Mouse (Mus musculus) liver (tissue): ENCODE results near the gene Pbx2.
A peak's percentile ranks its signal among the peaks of the same experiment; 100 is the strongest.
"Not testable (repeated sequence)": the region's sequence is repeated elsewhere in the genome, so short reads cannot be mapped to it uniquely, and the experiment has no call there.

ENCODE experiments used
- DNase-seq: peaks from one replicate; pipeline ENCODE4 v3.0.0-alpha.2; 2020; ENCODE audit warnings: mixed read lengths

Pbx2 gene

DNA sequence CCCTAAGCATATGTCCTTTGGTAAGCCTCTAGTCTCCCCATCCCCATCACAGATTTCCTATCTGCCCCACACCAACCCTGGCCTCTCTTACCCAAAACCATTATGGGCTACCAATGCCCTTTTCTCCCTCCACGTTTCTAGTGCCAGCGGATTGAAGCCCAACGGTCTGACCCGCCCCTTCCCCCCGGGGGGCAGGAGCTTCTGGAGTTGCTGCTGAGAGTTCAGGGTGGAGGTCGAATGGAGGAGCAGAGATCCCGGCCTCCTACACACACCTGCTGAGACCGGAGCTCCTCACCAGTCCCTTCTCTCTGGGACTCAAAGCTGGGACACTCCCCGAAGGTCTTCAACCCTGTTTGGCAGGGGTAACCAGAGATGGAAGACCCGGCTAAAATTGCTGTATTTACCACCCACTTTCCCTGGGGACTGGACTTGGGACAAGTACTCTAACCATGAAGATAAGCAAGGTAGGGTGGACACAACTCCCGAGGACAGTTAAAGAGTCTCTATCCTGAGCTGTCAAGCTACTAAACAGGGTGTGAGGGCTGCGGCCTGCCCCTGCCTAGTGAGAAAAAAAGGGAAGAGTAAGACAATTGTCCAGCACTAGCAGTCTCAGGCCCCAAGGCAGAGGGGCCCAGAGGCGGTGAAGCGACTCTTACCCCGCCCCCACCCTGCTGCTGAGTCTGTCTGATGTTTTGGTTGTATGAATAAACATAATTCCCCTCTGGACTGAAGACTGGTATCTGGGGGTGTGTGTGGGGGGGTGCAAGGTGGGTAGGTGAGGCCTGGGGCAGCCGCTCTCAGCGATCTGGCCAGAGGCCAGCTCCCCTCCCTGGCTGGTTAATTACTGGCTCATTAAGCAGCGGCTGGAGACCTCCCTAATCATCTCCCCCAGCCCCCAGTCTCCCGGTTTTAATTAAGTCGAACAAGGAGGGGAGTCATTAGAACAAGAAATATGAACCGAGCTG lies at the start of gene Pbx2:
Pbx2 (plus strand) TSS at position 238 of the 965 bp plus-strand sequence.
- peak; percentile 62 for DNase-seq

DNA sequence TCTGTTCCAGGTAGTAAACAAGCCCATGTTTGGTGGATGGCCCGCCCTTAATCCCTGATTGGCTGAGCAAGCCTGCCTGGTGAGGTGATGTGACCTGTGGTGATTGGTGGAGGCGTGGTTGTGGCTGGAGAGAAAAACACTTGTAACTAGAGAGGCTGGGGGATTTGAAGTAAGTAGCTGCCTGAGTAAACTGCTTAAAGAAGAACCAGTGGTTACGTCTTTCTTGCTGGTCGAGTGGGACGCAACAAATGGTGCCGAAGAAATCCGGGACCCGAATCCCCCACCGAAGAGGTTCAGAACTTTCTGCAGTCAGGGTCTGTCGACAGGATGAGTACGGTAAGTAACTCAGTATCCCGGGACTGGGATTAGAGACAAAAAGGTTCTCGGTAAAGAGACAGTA lies 47.5 kb upstream of the Pbx2 start:
- DNase-seq = not testable (repeated sequence)

DNA sequence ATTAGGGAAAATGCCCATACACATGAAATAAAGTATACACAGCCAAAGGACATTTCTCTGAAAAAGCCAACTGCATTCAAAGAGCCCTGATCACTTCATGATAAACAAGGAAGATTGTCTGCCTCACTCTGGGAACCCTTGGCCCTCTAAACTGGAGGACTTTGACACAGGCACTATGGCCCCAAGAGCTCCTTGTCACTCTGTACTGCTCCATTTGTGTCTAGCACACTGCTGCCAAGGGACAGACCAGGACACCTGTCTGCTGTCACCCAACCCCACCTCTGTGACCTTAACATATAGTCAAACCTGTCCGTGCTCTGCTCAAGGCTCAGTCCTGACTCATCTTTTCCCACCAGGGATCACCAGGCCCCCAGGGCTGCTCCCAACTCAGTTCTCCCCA lies 44.3 kb upstream of the Pbx2 start:
- no peak for DNase-seq

DNA sequence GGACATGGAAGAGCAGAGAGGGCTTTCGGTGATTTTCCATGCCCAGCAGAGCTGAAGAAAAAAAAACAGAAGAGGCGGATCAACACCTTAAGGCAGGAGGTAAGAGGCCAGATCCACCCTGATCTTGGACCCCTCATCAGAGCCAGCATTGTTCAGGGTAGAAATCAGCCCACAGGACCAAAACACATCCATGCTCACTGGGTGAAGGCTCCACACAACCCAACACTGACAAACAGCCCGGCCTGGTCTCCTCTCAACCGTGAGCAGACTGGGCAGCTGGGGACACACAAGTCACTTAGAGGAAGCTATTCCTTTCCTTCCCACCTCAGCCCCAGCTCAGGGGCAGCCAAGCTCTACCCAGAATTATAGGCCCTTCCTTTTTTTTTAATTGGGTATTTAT lies 43.5 kb upstream of the Pbx2 start:
- DNase-seq = no peak

DNA sequence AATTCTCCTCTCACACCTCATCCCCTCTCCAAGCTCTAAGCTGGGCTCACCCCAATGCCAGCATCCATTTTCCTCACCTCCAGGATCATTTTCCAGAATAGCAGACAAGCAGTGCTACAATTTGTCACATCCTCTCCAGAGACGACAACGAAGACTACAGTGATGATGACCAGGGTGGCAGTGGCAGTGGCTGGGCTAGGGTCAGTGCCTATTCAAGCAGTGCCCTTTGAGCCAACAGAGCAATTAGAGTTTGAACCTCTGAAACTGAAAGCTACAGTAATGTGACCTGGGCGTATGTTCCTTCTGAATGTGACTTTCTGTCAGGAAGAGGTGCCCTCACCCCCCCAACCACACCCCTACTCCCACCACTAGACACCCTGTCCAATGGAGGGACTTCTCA lies 41.9 kb upstream of the Pbx2 start:
- DNase-seq = no peak

DNA sequence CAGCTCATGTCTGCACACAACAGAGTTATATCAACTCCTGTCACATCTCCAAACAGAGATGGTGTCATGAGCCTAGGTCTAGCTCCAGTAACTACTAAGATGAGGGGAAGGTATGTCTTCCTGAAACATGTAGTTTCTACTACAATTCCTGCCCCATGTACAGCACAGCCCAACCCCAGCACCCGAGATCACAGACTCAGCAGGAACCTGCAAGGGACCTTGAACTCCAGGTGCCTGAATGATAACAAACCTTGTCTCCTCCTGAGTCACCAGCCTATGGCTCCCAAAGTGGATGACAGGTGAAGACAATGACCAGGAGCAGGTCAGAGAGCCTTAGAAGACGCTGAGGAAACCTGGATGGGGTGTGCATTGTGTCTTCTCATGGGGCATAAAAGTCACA lies 41.2 kb upstream of the Pbx2 start:
- DNase-seq = no peak

DNA sequence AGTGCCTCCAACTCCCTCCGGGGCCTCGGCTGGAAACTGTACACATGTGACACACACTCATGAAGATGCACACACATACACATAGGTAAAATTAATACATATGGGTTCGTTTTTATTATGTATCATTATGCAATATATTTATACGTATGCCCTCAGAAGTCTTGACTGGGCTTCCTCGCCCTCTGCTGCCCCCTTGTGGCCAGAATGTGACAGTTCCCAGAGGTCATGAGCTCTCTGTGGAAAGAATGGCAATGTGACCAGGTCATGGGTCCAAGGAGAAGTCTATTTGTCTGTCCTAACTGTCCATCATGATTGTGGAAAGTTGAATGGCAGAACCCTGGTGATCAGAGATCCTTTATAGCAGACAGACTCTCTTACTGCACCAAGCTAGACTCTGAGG lies 35.6 kb upstream of the Pbx2 start:
- peak; percentile 82 for DNase-seq

DNA sequence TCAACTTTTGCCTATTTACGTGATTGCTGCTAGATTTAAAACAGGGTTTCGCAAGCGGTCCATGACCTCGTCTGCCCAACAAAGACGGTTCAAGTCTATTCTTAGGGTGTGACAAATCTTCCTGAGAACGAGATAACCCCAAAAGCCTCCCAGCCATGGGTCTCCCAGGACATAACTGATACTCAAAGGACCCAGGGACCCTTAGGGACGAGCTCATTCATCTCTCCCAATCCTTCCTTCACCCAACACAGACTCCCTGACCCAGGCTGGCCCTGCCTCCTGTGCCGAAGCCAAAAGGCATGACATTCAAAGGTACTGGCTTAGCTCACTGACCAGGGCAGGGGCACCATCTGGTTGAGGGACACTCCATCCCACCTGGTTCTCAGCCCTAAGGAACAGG lies 34.7 kb upstream of the Pbx2 start:
- DNase-seq = no peak

DNA sequence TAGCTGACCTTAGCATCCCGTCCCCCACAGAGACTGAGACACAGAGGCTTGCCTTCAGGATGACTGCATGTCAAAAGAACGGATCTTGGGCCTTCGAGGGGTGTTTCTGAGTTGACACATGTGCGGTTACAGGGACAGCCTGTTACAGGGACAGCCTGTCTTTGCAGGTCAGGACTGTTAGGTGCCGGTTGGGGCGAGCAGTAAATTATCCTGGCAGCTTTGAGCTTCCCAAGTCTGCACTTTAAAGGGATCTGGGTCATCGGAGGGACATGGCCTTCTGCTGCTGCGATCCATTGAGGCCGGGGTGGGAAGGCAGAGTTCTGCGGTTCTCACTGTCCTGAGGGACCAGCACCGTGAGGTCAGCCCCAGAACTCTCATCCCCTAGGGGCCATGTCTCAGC lies 33.7 kb upstream of the Pbx2 start:
- no peak for DNase-seq

DNA sequence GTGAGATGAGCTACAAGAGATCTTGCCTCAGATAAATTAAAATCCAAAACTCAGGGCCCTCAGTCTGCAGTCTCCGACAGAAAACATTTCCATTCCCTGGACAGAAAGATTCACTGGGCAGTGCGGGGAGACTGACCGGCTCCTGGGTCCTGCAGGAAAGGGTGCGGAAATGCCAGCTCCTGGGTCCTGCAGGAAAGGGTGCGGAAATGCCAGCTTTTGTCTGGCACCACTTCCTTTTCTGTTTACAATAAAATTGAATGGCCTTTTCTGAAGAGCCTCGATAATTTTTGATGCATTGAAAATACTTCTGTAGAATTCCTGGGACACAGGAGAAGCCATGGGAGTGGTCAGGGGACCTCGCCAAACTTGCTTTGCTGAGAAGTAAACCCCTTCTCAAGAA lies 31.9 kb upstream of the Pbx2 start:
- no peak for DNase-seq

DNA sequence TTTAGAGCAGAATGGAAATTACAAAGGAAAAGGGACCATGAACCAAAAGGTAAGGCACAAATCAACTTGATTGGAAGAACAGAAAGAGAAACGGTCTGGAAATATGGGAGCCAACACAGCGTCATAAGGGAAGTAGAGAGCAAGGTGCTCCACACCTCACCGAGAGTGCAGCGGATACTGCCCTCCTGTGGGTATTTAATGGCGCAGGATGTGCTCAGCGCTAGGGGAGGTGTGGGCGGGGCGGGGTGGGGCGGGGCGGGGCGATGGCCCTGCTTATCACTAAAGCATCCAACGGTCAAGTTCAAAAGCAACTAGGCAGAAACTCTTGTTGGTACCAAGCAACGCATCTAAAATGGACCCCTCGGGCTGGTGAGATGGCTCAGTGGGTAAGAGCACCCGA lies 31.2 kb upstream of the Pbx2 start:
- DNase-seq = peak; percentile 65

DNA sequence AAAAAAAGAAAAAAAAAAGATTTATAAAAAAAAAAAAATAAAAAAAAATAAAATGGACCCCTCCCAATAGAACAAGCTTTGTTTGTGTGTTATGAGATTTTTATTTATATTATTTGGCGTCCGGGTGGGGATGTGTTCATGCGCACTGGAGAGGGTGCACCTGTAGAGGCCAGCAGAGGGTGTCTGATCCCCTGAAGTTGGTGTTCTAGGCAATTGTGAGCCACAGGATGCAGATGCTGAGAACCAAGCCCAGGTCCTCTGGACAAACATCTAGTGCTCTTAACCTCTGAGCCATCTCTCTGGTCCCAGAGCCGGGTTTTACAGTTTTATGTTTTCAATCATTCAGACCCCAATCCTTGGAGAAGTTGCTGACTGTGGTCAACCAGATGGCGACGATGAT lies 30.6 kb upstream of the Pbx2 start:
- DNase-seq = no peak

DNA sequence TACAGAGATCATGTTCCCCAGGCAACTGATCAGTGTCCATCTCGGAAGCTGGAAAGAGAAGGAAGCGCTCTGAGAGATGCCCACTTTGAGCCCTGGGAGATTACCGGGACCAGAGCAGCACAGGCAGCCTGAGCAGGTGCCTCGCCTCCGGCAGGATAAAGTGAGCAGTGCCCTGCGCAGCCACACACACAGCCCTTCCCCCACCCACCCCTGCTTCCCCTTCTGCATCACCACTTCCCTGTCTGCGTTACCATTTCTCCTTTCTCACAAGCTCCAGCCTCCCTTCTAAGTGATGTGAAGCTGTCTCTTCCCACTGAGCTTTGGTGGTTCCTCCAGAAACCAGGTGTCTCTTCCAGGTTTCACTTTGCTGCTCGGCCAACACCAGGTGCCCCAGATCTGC lies 29.9 kb upstream of the Pbx2 start:
- peak; percentile 38 for DNase-seq

DNA sequence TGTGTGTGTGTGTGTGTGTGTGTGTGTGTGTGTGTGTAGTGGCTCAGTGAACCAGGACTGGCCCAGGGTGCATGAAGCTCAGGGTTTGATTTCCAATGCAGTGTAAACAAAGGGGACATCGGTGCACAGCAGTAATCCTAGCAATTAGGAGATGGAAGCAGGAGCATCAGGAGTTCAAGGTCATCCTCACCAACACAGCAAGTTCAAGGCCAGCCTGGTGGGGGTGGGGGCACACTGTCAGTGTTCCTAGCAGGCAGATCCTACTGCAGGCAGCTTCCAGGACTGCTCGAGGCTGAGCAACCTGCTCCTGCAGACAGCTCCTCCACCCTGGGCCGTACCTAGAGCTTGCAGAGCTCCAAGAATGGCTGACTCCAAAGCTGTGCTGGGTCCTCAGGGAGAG lies 28.5 kb upstream of the Pbx2 start:
- DNase-seq = no peak

DNA sequence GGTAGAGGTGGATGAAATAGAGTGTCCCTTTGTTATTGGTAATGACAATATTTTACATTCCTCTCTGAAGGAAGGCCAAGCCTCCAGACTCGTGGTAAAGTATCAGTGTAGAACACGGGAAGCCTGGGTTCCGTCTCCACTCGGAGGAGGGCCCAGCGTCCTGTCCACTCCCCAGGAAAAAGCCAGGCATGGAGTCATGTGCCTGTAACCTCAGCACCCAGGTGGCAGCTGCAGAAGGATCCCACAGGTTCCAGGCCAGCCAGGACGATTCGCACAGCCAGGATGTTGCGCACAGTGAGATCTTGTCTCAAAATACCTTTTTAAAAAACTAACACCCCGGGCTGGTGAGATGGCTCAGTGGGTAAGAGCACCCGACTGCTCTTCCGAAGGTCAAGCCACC lies 27.7 kb upstream of the Pbx2 start:
- DNase-seq = no peak

DNA sequence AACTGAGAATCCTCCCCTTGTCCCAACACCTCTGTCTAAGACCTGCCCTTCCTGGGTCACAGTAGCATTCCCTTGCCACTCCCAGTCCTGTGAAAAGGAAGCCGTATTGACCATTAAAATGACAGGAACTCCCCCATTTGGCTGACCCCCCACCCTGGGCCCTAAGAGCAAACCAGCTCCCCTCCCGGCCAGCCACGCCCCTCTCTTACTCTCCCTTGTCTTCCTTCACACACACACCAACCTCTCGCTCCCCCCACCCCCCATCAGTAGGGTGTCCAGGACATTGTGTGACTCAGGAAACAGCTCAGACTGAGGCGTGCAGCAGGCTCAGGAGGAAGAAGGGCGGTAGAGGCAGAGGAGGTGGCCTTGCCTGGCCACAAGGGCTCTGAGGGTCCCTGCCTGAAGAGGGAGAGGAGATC lies 27.1 kb upstream of the Pbx2 start, which contains the start of gene Notch4:
Notch4 (plus strand) TSS at position 266 of the 419 bp plus-strand sequence.
- DNase-seq = peak; percentile 25

DNA sequence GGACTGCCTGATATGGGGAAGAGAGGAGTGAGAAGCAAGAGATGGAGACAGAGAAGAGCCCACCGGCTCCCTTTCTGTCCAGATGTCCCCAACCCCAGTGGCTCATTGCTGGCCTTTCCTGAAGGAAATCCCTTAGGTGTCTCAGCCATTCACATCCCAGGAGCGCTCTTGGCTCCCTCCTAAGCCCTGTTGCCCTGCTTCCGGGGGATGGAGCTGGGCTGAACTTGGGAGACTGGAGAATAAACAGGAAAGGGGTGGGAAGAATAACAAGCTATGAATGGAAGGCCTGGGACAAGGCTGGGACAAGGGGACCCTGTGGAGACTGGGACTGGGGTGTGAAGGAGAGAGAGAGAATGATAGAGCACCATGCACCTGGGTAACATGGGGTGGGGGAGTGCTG lies 26.3 kb upstream of the Pbx2 start:
- DNase-seq = no peak

DNA sequence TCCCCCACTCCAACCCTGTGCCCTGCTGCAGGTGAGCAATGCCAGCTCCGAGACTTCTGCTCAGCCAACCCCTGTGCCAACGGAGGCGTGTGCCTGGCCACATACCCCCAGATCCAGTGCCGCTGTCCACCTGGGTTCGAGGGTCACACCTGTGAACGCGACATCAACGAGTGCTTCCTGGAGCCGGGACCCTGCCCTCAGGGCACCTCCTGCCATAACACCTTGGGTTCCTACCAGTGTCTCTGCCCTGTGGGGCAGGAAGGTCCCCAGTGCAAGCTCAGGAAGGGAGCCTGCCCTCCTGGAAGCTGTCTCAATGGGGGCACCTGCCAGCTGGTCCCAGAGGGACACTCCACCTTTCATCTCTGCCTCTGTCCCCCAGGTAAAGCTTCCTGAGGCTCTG lies 23.8 kb upstream of the Pbx2 start:
- DNase-seq = no peak

DNA sequence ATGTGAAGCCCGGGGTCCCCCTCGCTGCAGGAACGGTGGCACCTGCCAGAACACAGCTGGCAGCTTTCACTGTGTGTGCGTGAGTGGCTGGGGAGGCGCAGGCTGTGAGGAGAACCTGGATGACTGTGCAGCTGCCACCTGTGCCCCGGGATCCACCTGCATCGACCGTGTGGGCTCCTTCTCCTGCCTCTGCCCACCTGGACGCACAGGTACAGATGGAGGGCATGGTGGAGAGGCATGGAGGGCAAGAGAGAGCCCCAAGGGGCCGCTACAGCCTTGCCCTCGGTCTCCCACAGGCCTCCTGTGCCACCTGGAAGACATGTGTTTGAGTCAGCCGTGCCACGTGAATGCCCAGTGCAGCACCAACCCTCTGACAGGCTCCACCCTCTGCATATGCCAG lies 22.6 kb upstream of the Pbx2 start:
- no peak for DNase-seq

DNA sequence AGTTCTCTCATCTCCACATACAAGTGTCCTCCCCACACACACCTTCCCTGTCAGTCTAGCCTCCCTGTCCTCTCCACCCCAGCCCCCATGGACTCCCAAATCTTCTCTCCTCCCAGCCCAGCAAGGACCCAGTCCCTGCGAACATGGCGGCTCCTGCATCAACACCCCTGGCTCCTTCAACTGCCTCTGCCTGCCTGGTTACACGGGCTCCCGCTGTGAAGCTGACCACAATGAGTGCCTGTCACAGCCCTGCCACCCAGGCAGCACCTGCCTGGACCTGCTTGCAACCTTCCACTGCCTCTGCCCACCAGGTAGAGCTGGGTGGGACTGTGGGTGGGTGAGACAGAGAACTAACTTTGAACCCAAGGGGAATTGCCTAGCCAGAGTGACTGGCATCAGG lies 21.1 kb upstream of the Pbx2 start:
- no peak for DNase-seq

DNA sequence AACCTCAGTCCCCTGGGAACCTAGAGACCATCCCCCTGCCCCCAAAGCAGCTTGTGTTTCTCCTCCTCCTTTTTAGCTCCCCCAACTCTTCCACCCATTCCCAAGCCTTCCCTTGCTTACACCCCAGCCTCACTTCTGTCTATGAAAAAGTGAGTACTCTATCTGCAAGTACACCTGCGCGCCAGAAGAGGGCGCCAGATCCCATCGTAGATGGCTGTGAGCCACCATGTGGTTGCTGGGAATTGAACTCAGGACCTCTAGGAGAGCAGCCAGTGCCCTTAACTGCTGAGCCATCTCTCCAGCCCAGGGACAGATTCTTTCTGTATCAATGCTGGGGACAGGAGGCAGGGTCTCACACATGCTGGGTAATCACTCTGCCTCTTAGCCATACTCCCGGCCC lies 19.2 kb upstream of the Pbx2 start:
- peak; percentile 34 for DNase-seq

DNA sequence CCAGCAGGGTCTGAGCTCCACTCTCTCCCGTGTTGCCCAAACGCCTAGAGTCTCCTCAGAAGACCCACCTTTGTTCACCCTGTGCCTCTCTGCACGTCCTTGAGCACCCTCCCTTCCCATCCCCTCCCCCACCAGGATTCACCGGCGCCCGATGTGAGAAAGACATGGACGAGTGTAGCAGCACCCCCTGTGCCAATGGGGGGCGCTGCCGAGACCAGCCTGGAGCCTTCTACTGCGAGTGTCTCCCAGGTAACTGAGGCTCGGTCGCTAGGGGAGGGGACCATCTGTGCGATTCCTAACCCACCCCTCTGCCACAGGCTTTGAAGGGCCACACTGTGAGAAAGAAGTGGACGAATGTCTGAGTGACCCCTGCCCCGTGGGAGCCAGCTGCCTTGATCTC lies 18.7 kb upstream of the Pbx2 start:
- no peak for DNase-seq

DNA sequence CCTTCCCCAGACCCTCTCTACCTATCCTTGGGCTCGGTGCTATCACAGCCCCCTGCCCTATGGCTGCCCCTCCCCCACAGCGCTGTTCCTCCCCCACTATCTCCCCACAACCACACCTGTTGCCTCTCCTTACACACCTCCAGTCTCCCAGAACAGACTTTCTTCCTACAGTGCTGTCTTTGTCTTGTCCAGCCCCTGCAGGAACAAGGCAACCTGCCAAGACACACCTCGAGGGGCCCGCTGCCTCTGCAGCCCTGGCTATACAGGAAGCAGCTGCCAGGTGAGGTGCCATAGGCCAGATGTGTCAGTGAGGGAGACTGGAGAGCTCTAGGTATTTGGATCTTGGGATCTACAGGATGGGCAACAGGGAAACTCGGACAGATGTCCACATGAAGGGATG lies 14.5 kb upstream of the Pbx2 start:
- no peak for DNase-seq

DNA sequence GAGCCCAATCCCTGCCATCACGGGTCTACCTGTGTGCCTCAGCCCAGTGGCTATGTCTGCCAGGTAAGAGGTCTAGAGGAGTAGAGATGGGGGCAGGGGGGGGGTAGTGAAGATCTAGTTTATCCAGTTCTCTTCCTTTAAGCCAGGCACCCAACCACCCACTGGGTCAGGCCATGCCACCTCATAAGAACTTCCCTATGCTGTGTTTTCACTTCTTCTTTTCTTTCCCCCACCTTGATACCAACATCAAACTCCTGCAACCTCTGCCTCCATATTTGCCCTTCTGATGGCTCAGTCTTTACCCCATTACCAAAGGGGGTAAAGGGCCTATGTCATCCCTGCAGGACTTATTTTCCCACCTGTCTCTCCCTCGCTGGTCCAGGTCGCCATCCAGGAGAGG lies 13.0 kb upstream of the Pbx2 start:
- no peak for DNase-seq

DNA sequence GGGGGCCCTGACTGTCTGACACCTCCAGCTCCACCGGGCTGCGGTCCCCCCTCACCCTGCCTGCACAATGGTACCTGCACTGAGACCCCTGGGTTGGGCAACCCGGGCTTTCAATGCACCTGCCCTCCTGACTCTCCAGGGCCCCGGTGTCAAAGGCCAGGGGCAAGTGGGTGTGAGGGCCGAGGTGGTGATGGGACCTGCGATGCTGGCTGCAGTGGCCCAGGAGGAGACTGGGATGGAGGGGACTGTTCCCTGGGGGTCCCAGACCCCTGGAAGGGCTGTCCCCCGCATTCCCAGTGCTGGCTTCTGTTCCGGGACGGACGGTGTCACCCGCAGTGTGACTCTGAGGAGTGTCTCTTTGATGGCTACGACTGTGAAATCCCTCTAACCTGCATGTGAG lies 8.5 kb upstream of the Pbx2 start:
- DNase-seq = no peak
